Mouse (Mus musculus): ENCODE results near the gene Cnp. TPM values are rescaled to one million over a fixed set of nuclear protein-coding genes. Genes with fewer than 3 reads are reported as not detected.
A peak's percentile ranks its signal among the peaks of the same experiment; 100 is the strongest.

Cnp gene
- polyA plus RNA-seq, 1 experiment from 2014 or later, result 31.7 TPM

DNA sequence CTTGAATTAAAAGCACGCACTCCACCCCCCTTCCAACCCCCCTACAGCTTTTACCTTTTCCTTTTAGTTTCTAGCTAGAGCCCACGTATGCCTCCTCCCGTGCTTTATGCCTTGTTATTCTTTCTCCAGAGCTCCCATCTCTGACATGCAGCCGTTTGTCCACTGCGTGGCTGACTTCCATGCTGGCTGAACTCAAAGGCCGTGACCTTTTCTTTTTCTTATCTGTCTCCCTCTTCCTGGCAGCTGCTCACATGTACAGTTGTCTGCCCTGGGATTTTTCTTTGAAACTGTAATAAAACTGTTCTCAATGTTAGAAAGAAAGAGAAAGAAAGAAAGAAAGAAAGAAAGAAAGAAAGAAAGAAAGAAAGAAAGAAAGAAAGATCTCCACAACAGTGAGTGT lies 33.7 kb upstream of the Cnp start:
- H3K9me3 ChIP-seq, result no peaks in the 10 kb centered on the region
- no peak overlapping the region for H3K4me3 ChIP-seq
- ATAC-seq (ENCODE audit: low FRiP score, low read depth), result no peak
- no peak overlapping the region for H3K9ac ChIP-seq
- peaks cover 8% of the 10 kb centered on the region; the same call in 1 of the 2 replicates for H3K4me1 ChIP-seq
- H3K27me3 ChIP-seq, result no peaks in the 10 kb centered on the region
- H3K36me3 ChIP-seq, result no peaks in the 10 kb centered on the region
- H3K27ac ChIP-seq, result no peak overlapping the region
- no peak overlapping the region for H3K4me2 ChIP-seq (replicated peaks)
- 53% methylated on average over 6 of the region's 6 CpGs for WGBS

DNA sequence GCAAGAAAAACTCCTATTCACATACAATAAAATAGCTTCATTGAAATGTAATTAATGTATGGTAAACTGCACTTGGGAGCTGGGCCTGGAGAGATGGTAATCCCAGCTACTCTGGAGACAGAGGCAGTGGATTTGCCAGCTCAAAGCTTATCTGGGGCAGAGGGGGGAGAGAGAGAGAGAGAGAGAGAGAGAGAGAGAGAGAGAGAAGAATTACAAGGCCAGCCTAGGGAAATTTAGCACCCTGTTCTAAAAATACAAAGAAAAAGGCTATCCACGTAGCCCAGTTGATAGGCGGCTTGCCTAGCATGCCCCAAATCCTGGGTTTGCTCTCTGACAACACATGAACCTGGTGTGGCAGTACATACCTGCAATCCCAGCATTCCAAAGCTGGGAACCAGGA lies 33.1 kb upstream of the Cnp start:
- no peak overlapping the region for H3K27ac ChIP-seq
- H3K4me2 ChIP-seq (replicated peaks), result no peak overlapping the region
- peaks cover 10% of the 10 kb centered on the region; the same call in 1 of the 2 replicates for H3K4me1 ChIP-seq
- H3K36me3 ChIP-seq, result no peaks in the 10 kb centered on the region
- no peak overlapping the region for H3K9ac ChIP-seq
- no peaks in the 10 kb centered on the region for H3K9me3 ChIP-seq
- 91% methylated on average over 2 of the region's 2 CpGs for WGBS
- H3K27me3 ChIP-seq, result no peaks in the 10 kb centered on the region
- H3K4me3 ChIP-seq, result no peak overlapping the region
- ATAC-seq (ENCODE audit: low FRiP score, low read depth), result no peak

DNA sequence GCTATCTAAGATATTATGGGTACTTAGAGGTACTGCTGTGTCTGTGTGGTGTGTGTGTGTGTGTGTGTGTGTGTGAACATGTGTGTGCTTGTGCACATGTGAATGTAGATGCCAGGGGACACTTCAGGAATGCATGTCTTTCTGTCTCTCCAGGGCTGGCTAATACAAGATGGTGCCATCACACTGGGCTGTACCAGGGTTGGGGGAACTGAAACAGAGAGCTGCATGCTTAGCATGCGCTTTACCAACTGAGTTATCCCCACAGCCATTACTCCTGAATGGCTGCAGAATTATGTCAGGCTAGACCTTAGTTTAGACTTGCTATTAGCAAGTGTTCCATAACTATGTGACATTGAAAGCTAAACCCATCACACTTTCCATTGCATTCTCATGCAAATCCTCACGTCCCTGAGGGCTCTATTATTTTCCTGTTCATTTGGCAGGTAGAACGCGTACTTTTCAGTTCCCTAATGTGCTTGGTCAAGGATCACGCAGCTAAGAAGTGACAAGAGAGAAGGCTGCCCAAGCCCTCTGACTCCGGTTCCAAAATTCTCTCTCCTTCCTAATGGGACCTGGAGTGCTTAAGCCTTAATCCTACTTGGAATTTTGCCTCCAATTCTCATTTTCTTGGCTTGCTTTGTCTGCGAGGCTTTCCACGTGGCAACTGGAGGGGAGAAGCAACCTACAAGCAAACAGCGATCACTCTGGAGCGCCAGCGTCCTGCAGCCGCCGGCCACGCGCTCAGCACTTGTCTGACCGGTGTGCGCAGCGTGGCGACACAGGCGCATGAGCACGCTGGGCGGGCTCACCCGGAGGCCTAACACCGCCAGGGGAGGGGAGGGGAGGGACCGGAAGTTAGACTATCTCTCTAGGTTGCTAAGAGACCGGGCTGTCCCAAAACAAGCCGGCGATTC lies 29.6 kb upstream of the Cnp start, which contains the start of gene Ttc25:
Gene Ttc25, plus strand, starts transcription at position 776 of the 914 bp plus-strand sequence.
- H3K27ac ChIP-seq, result no peak within 1 kb of the TSS; the same call in 1 of the 2 replicates
- no peaks in the 10 kb centered on the region for H3K36me3 ChIP-seq
- no peaks in the 10 kb centered on the region for H3K27me3 ChIP-seq
- H3K4me1 ChIP-seq, result peaks cover 10% of the 10 kb centered on the region; the same call in 1 of the 2 replicates
- 4% methylated on average over 28 of the region's 28 CpGs for WGBS
- peak within 1 kb of the TSS; percentile 65 for H3K9ac ChIP-seq
- ATAC-seq (ENCODE audit: low FRiP score, low read depth), result peak; percentile 97
- peak within 1 kb of the TSS; percentile 46 for H3K4me3 ChIP-seq
- no peaks in the 10 kb centered on the region; the same call in 1 of the 2 replicates for H3K9me3 ChIP-seq
- H3K4me2 ChIP-seq (replicated peaks), result peak within 1 kb of the TSS; percentile 67

DNA sequence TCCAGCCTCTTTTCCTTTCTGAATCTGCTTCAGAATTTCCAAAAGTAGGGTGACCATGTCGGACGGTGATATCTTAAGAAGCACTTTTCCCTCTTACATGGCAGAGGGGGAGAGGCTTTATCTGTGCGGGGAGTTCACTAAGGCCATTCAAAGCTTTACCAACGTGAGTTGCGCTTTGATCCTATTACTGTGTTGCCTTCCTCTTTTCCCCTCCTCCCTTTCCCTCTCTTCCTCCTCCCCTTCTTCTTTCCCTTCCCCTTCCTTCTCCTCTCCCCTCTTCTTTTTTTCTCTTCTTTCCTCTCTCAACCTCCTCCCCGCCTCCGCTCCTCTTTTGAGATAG lies 29.0 kb upstream of the Cnp start:
- 31% methylated on average over 7 of the region's 7 CpGs for WGBS
- peak overlapping the region; percentile 65 for H3K9ac ChIP-seq
- H3K4me1 ChIP-seq, result peaks cover 10% of the 10 kb centered on the region; the same call in 1 of the 2 replicates
- H3K4me3 ChIP-seq, result peak overlapping the region; percentile 46
- no peaks in the 10 kb centered on the region; the same call in 1 of the 2 replicates for H3K9me3 ChIP-seq
- no peaks in the 10 kb centered on the region for H3K36me3 ChIP-seq
- H3K27me3 ChIP-seq, result no peaks in the 10 kb centered on the region
- H3K27ac ChIP-seq, result no peak overlapping the region
- ATAC-seq (ENCODE audit: low FRiP score, low read depth), result no peak
- peak overlapping the region; percentile 67 for H3K4me2 ChIP-seq (replicated peaks)

DNA sequence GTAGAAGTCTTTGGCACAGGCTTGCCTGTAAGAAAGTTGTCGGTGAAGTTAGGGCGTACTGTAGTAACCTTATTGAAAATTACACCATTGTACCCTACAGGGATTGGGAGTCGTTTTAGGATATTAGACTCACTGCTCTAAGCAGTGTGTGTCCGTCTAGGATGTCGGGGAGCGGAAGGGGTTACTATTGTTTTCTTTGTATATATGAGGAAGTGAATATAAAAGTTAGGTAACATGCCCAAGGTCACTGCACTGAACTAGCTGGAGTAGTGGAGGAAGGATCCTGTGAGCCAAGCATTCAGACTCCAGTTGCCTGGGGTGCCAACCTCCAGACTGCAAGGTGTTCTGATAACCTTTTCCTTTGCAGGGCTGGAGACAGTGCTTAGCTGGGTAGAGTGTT lies 27.7 kb upstream of the Cnp start:
- no peak overlapping the region for H3K27ac ChIP-seq
- no peak for ATAC-seq (ENCODE audit: low FRiP score, low read depth)
- H3K36me3 ChIP-seq, result no peaks in the 10 kb centered on the region
- H3K4me1 ChIP-seq, result peaks cover 10% of the 10 kb centered on the region; the same call in 1 of the 2 replicates
- 85% methylated on average over 6 of the region's 6 CpGs for whole genome bisulfite sequencing
- no peak overlapping the region for H3K4me3 ChIP-seq
- H3K4me2 ChIP-seq (replicated peaks), result no peak overlapping the region
- H3K9ac ChIP-seq, result no peak overlapping the region
- no peaks in the 10 kb centered on the region for H3K27me3 ChIP-seq
- H3K9me3 ChIP-seq, result no peaks in the 10 kb centered on the region; the same call in 1 of the 2 replicates

DNA sequence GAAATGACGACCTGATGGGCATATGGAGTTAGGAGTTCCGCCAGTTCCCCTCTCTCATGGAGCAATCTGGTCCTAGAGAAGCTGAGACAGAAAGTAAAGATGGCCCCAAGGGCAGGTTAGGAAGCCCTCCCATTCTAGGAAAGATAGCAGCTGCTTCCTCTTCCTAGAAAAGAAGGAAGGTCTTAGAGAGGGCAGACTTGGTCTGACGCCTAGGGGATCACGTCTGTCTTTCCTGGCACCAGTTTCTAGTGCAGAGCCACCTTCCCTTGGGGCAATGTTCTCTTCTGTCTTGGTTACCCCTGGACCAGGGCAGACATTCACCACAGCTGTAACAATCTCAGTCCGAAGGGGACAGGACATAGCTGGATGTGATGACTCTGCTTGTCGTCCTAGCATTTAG lies 26.6 kb upstream of the Cnp start:
- Histone ChIP-seq H3K4me3 (no peak overlapping the region), H3K9ac (no peak overlapping the region), H3K4me1 (peaks cover 10% of the 10 kb centered on the region; the same call in 1 of the 2 replicates), H3K27ac (no peak overlapping the region), H3K9me3 (no peaks in the 10 kb centered on the region; the same call in 1 of the 2 replicates), H3K4me2 (replicated peaks) (no peak overlapping the region), H3K27me3 (no peaks in the 10 kb centered on the region), H3K36me3 (no peaks in the 10 kb centered on the region)
- WGBS, result 81% methylated on average over 6 of the region's 6 CpGs
- ATAC-seq (ENCODE audit: low FRiP score, low read depth), result no peak

DNA sequence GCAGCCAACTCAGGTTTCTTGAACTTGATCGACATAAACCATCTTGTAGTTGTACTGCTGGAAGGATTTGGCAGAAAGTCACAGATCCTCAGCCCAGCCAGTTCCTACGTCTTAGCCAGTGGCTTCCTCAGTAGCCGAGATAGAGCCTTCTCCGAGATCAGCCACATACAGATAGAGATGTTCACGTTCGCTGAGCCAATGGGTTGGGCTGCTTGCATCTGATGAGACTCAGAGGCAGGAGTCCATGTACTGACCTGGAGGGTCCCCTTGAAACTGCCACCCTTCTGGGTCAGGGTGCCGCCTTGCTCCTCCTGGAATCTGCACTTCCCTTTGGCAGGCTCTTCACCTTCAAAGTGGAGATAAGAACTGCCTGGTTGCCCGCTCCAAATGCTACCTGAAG lies 25.2 kb upstream of the Cnp start:
- H3K36me3 ChIP-seq, result no peaks in the 10 kb centered on the region
- WGBS, result 85% methylated on average over 8 of the region's 8 CpGs

DNA sequence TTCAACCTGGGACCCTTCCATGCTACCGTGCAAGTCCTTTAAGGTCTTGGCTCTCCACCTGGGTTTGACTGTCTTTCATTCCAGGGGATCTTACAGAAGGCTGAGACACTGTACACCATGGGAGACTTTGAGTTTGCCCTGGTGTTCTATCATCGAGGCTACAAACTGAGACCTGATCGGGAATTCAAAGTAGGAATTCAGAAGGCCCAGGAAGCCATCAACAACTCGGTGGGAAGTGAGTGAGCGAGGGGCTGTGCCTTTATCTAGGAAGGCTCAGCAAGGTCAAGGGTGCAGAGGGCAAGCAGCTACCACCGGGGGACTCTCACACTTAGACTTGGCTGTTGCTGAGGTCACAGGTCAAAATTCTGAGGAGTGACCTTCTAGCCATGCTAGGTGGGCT lies 24.6 kb upstream of the Cnp start:
- no peak overlapping the region for H3K9ac ChIP-seq
- 77% methylated on average over 6 of the region's 6 CpGs for WGBS
- no peak overlapping the region for H3K4me2 ChIP-seq (replicated peaks)
- no peaks in the 10 kb centered on the region for H3K27me3 ChIP-seq
- ATAC-seq (ENCODE audit: low FRiP score, low read depth), result no peak
- H3K4me1 ChIP-seq, result peaks cover 6% of the 10 kb centered on the region; the same call in 1 of the 2 replicates
- no peaks in the 10 kb centered on the region for H3K36me3 ChIP-seq
- no peak overlapping the region for H3K4me3 ChIP-seq
- no peaks in the 10 kb centered on the region; the same call in 1 of the 2 replicates for H3K9me3 ChIP-seq
- no peak overlapping the region for H3K27ac ChIP-seq

More for the DNA sequence above, 25.2 kb upstream of the Cnp start:
- Histone ChIP-seq H3K4me1 (peaks cover 10% of the 10 kb centered on the region; the same call in 1 of the 2 replicates), H3K27ac (no peak overlapping the region), H3K4me2 (replicated peaks) (no peak overlapping the region), H3K4me3 (no peak overlapping the region), H3K9me3 (no peaks in the 10 kb centered on the region; the same call in 1 of the 2 replicates), H3K9ac (no peak overlapping the region), H3K27me3 (no peaks in the 10 kb centered on the region)
- no peak for ATAC-seq (ENCODE audit: low FRiP score, low read depth)

DNA sequence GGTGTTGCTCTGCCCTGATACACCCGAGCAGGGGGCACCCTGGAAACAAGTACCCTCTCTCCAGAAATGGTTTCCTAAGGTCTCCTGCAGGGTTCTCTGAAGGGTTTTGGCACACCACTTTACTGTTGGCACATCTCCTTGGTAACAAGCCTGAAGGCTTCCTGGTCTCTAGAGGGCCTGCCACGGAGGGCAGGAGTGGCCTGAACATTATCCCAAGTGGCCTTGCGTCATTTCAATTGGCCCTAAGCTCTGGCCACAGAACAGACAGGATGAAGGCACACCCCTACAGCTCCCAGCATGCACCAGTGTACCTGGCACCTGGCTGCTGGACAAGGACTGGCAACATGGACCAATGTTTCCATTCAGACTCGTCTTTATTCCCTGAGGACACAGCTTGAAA lies 21.9 kb upstream of the Cnp start:
- H3K36me3 ChIP-seq, result no peaks in the 10 kb centered on the region
- no peak overlapping the region for H3K9ac ChIP-seq
- H3K4me2 ChIP-seq (replicated peaks), result no peak overlapping the region
- no peaks in the 10 kb centered on the region for H3K27me3 ChIP-seq
- WGBS, result 76% methylated on average over 4 of the region's 4 CpGs
- ATAC-seq (ENCODE audit: low FRiP score, low read depth), result no peak
- H3K9me3 ChIP-seq, result no peaks in the 10 kb centered on the region
- no peak overlapping the region for H3K27ac ChIP-seq
- no peaks in the 10 kb centered on the region for H3K4me1 ChIP-seq
- H3K4me3 ChIP-seq, result no peak overlapping the region

DNA sequence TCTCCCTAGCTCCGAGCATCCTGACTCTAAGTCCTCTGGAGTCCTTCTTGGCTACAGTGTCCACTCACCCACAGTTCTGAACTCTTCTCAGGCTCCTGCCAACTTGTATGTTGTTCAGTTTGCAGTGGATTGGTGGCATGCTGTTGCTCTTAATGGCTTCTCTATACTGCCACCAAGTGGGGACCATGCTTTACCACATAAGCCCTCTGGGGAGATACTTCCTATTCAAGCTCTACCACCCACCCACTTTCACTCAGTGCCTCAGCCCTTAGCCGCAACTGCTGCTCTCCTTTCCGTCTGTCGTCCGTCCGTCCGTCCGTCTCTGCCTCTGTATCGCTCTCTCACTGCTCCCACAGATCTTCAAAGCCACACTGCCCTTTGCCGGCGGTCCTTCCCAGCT lies 19.1 kb upstream of the Cnp start:
- no peak for ATAC-seq (ENCODE audit: low FRiP score, low read depth)
- H3K4me2 ChIP-seq (replicated peaks), result peak overlapping the region; percentile 25; the same call in 1 of the 2 replicates
- no peak overlapping the region; the same call in 1 of the 2 replicates for H3K9ac ChIP-seq
- H3K4me3 ChIP-seq, result no peak overlapping the region
- H3K9me3 ChIP-seq, result no peaks in the 10 kb centered on the region
- WGBS, result 19% methylated on average over 11 of the region's 11 CpGs
- H3K4me1 ChIP-seq, result no peaks in the 10 kb centered on the region
- H3K27ac ChIP-seq, result no peak overlapping the region
- no peaks in the 10 kb centered on the region for H3K27me3 ChIP-seq
- no peaks in the 10 kb centered on the region for H3K36me3 ChIP-seq

DNA sequence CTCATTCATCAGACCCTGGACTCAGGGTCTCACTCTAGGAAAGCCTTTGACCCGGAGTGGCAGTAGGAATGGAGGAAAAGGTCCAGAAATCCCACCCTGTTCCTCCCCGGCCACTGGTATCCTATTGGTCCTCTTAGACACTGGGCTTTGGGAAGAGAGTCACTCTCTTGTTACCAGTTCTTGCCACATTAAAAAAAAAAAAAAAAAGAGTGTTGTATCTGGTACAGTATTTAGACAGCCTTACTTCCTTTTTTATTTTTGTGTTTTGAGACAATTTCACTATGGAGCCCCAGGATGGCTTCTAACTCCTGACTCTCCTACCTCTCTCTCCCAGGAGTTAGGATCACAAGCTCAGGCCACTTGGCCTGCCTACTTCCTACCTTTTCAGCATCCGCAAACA lies 17.1 kb upstream of the Cnp start:
- H3K27me3 ChIP-seq, result no peaks in the 10 kb centered on the region
- no peak overlapping the region for H3K4me3 ChIP-seq
- ATAC-seq (ENCODE audit: low FRiP score, low read depth), result no peak
- WGBS, result 79% methylated on average over 3 of the region's 3 CpGs
- H3K9ac ChIP-seq, result no peak overlapping the region
- no peaks in the 10 kb centered on the region for H3K36me3 ChIP-seq
- H3K4me2 ChIP-seq (replicated peaks), result no peak overlapping the region
- no peak overlapping the region for H3K27ac ChIP-seq
- no peaks in the 10 kb centered on the region for H3K9me3 ChIP-seq
- H3K4me1 ChIP-seq, result no peaks in the 10 kb centered on the region

DNA sequence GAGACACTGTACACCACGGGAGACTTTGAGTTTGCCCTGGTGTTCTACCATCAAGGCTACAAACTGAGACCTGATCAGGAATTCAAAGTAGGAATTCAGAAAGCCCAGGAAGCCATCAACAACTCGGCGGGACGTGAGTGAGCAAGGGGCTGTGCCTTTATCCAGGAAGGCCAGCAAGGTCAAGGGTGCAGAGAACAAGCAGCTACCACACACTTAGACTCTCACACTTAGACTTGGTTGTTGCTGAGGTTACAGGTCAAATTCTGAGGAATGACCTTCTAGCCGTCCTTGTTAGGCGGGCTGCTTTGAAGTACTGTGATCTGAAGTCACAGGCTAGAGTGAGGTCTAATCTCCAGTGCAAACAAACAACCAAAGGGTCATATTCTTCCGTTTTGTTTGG lies 15.2 kb upstream of the Cnp start:
- no peak overlapping the region for H3K9ac ChIP-seq
- no peaks in the 10 kb centered on the region for H3K9me3 ChIP-seq
- WGBS, result 47% methylated on average over 7 of the region's 7 CpGs
- H3K4me3 ChIP-seq, result no peak overlapping the region
- no peak for ATAC-seq (ENCODE audit: low FRiP score, low read depth)
- H3K4me2 ChIP-seq (replicated peaks), result no peak overlapping the region
- no peak overlapping the region for H3K27ac ChIP-seq
- no peaks in the 10 kb centered on the region for H3K27me3 ChIP-seq
- H3K36me3 ChIP-seq, result no peaks in the 10 kb centered on the region
- no peaks in the 10 kb centered on the region for H3K4me1 ChIP-seq

Data from limb, embryonic 13.5 days (tissue).